Mouse (Mus musculus): ENCODE data around the gene Aldh1a3.

Gene Aldh1a3

DNA sequence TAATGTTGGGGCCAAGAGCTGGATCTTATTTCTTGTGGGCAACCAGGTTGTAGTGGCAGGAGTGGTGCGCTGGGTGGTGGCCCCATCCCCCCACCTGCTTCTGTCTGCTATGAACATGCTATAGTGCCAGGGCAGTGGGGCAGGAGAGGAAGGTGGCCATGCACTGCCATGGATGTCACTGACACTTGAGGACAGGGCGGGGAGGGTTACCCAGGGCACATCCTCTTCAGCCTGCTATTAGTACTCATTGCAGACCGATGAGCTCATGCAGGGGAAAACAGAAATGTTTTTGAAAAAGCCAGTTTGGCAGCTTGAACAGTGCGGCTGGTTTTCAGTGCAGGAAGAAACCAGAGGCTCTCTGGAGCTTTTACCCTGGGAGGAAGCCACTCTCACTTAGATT is 10.5 kb downstream of the Aldh1a3 start:
- no peak for DNase-seq (ENCODE audit: low spot score in 2 of 2)

GRCm38 (mm10) chr7:66413093-66413492 is 14.2 kb downstream of the Aldh1a3 start:
- no peak for DNase-seq (ENCODE audit: low spot score in 2 of 2)

GRCm38 (mm10) chr7:66409433-66409832 is 17.9 kb downstream of the Aldh1a3 start:
- DNase-seq (ENCODE audit: low spot score in 2 of 2), result peak in 1 of 2 experiments; percentile 23

- no peak for DNase-seq (ENCODE audit: low spot score in 2 of 2)
Observed at GRCm38 (mm10) chr7:66406971-66407370, 20.3 kb downstream of the Aldh1a3 start.

GRCm38 (mm10) chr7:66405951-66406721 is 21.2 kb downstream of the Aldh1a3 start:
- DNase-seq (ENCODE audit: low spot score in 2 of 2), result no peak

DNA sequence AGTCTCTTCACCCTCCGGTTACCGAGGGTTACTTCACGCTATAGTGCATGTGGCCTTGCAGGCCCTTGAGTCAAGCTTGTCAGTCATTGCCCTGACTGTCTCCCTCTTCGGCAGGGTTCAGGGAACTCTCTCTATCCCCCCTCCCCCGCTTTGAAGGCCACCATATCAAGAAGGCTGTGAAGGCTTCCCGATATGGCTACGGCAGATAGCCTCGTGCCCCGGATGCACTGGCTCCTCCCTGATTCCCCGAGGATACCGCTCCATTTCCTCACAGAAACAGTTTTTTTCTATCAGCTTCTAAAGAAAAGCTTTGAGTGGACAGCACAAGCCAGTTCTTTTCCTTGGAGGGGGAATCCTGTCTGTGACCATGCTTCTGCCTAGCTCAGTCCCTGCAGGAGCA is 21.8 kb downstream of the Aldh1a3 start:
- DNase-seq (ENCODE audit: low spot score in 2 of 2), result no peak

DNA sequence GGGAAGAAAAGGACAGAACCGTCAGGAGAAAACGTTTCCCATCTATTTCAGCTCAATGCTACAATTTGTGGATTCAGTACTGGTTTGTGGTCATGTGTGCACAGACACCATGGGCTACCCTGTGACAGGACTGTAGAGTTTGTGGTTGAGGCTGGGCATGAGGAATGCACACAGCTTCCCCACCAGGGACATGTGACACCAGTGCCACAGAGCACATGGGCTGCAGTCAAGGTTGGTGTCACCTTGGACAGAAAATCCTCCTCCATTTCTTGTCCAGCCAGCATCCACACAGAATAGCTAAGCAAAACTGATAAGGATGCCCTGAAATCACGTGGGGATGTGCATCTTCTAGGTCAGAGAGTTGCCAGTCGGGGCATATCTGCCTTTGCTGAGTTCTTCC is 22.5 kb downstream of the Aldh1a3 start:
- no peak for DNase-seq (ENCODE audit: low spot score in 2 of 2)

DNA sequence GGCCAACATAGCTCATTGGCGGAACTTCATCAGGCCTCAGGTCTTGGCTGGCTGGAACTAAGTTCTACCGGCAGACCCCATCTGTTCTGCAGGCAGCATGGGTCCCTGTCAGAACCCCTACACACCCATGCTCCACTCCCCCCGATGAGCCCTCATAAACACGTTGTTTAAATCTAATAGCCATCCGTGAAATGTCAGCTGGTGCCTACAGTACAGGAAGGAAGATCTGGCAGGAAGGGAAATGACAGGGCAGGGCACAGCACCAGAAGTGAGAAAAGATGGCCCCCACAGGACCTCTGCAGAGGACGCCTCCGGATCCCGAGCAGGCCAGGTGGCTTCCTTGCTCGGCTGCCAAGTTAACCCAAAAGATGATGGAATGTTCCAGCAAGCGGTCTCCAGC is 23.2 kb downstream of the Aldh1a3 start:
- no peak for DNase-seq (ENCODE audit: low spot score in 2 of 2)

DNA sequence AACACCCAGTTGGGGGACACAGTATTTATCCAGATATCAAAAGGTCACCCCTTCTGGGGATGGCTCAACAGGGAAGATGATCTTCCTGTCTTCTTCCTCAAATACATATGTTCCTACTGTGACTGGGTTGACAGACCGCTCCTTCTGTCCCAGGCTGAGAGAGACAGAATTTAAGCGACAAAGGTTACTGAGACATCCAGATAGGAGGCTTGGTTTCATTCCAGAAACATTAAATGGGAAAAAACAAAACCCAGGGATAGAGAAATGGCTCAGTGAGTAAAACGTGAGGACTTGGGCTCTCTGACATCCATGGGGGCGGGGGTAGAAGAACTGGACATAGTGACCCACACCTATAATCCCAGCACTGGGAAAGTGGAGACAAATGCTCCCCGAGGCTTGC is 24.4 kb downstream of the Aldh1a3 start:
- no peak for DNase-seq (ENCODE audit: low spot score in 2 of 2)

GRCm38 (mm10) chr7:66401605-66402004 is 25.7 kb downstream of the Aldh1a3 start:
- DNase-seq (ENCODE audit: low spot score in 2 of 2), result no peak

DNA sequence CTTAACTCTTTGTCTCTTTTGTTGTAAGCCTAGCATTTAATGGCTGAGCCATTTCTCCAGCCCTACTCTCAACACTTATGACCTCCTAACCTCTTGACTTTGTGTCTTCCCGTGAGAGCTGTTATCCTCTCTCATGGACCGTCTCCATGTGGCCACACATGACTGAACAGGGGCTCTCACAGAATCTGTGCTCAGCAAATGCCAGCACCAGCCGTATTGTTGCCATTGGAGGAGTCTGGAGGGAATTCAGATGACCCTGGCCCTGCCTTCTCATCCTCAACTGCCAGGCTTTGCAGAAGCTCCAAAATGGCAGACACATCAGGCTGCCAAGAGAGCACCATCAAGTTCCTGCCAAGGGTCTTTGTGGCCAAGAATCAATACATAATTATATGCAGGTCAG is 30.0 kb downstream of the Aldh1a3 start:
- DNase-seq (ENCODE audit: low spot score in 2 of 2), result no peak

DNA sequence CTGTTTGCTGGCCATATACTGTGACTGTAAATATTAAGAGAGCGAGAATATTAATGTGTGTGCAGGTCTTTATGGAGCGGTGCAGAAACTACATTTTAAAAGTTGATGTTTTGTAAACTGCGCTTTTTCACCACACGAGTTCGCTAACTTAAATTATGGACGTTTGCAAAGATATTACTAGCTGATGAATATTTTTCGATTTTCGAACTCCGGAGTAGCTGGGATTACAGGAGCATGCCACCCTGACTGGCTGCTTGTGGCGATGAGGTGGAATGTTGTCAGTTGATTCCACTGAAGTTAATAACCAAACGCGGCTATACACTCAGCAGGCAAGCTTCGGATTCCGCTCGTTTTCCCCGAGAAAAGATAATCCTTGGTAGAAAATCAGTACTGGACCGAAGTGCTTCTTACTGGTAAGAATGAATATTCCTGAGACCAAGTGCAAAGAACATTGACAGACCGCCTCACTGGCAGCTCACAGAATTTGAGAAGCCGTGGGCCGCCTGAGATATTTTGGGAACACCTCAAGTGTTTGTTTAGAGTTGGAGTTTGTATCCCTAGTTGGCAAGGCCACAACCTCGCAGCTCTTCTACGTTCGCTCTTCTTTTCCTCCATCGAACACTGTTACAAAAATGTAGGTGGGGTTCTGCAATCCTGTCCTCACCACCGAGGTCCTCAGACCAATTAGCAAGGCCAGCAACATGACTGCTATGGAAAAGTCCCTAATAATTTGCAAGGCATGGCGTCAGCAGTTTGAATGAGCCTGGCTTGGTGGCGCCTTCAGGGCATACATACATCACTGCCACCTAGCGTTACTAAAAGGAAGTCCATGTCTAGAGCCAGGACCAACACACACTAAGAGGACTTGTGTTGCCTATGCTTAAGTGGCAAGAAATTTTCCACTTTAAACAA is 38.4 kb downstream of the Aldh1a3 start:
- DNase-seq (ENCODE audit: low spot score in 2 of 2), result peak; percentile 60 to 76

- DNase-seq (ENCODE audit: low spot score in 2 of 2), result peak in 1 of 2 experiments; percentile 6
Observed at GRCm38 (mm10) chr7:66387813-66388521, 39.4 kb downstream of the Aldh1a3 start, which contains the start of gene Lrrk1. Gene Lrrk1 (minus strand): TSS chr7:66388350.

DNA sequence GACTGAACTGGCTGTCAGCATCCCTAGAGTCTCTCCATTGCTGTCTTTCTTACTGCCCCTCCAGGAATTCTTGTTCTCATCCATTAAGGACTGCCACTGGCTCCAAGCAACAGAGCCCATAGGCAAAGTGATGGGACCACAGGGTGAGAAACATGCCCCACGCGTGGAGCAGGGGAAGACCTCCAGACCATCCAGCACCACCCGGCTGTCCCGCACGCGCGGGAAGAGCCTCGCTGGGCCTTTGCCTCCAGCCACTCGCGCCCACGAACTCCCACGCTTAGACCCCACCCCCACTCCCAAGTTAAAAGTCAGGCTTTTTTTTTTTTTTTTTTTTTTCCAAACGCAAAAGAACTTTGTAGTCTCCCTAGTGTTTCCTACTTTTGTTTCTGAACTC is 39.9 kb downstream of the Aldh1a3 start:
- no peak for DNase-seq (ENCODE audit: low spot score in 2 of 2)

- no peak for DNase-seq (ENCODE audit: low spot score in 2 of 2)
Observed at GRCm38 (mm10) chr7:66386411-66386810, 40.9 kb downstream of the Aldh1a3 start.

DNA sequence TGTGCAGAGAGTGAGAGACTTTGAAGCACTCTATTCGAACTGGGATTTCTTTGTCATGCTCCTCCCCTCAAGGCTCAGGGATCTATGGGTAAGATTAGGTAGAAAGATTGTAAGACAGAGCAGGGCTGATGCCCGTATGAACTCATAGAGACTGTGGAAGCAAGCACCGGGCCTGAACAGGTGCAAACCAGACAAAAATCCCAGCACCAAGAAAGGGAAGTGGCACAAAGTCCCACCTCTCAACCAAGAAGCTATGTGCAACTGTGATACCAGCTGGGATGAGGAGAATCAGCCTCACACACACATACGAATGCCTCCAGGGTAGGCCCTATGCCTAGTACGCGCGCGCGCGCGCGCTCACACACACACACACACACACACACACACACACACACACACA is 41.5 kb downstream of the Aldh1a3 start:
- no peak for DNase-seq (ENCODE audit: low spot score in 2 of 2)

GRCm38 (mm10) chr7:66384891-66385290 is 42.4 kb downstream of the Aldh1a3 start:
- no peak for DNase-seq (ENCODE audit: low spot score in 2 of 2)

- DNase-seq (ENCODE audit: low spot score in 2 of 2), result no peak
Observed at GRCm38 (mm10) chr7:66384213-66384612, 43.1 kb downstream of the Aldh1a3 start.

DNA sequence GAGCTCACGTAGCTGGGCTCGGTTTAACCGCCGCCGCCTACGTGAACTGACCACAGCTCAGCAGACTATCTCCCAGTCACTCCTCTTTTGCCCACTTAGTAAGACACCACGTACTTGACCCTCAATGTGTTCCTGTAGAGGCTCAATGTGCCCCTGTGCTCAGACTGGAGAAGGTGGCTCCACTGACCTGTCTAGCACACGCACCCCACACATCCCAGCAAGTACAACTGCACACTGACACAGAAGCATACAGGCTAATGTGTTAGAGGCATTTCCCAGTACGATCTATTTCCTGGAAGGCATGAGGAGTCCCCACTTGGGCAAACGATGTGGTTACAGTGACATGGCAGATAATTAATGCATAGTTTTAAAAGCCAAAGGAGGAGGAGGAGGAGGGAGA is 50.8 kb downstream of the Aldh1a3 start:
- DNase-seq (ENCODE audit: low spot score in 2 of 2), result no peak

GRCm38 (mm10) chr7:66375736-66376135 is 51.6 kb downstream of the Aldh1a3 start:
- DNase-seq (ENCODE audit: low spot score in 2 of 2), result no peak

DNA sequence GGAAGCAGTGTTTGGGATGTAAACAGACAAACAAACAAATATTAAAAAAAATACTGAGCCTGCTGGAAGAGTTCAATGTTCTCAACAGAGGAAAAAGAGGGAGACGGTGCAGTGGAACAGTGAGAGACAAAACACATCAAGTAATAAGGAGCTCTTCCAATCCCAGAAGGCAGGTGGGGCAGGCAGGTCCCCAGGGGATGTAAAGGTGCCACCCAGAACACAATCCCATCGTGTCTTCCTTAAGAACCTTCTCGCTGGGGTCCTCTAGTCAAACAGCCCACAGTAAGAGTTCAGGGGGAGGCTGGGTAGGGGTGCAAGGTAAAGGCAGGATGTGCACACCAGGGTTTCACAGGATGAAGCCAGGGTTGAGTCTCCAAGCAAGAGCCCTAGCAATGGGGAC is 53.9 kb downstream of the Aldh1a3 start:
- DNase-seq (ENCODE audit: low spot score in 2 of 2), result no peak

DNA sequence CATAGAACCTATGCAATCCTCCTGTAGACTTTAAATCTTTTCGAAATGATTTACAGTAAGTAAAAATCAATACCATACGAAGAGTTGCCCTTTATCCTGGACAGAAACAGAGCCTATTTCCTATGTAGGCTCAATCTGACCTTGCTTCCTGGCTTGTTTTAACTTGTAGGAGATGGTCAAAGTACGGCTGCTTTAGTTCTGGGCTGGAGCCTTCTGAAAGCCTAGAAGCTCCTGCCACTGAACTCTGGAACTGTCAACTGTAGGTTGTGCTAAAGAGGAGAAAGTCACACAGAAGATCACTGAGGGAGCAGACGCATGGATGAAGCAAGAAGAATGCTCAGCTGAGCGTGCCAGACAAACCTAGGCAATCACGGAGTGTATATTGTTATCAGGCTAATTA is 56.3 kb downstream of the Aldh1a3 start:
- no peak for DNase-seq (ENCODE audit: low spot score in 2 of 2)
